ENCODE assay signal across 17 mouse cellular contexts in the genomic region with DNA sequence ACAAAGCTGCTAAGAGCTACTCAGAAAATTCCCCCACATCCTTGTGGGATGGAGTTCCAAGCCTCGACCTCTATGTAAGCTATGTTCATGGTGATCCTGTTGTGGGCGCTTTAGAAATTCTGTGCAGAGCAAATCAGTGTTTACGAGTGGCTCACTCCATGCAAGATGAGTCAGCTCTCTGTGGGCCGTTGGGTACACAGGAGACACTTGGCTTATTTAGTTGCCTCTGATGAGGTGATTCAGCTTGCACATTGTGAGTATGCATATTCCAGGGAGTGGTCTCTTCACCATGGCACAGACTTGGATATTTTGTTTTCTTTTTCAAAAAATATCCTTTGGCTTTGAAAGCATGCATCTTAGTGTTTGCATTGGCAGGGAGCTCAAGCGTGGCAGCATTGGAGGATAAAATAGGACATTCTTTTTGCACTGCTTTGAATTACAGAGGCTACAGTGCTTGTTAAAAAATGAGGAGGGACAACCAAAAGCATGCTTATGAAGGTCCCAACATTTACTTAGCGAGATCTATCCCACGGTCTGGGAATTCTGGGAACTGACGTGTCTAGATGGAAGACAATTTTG.
DNase-seq lines count a peak whose midpoint lies in the region; ATAC-seq lines count a peak whose summit lies in the region.
"Had no signal": no experiment of that assay in that cellular context is flagged by ENCODE, and none has a peak within 500 bp of the region (broad histone marks: within the 10 kb centered on the region; RNA-seq: fewer than 3 reads in every experiment).

No protein-coding gene starts in this region.

- peak; percentile 97 for ATAC-seq in frontal cortex, adult (ENCODE audit: low TSS enrichment)
- ATAC-seq: forebrain, embryonic 15.5 days; midbrain, embryonic 16.5 days had no signal

- no peak for DNase-seq in frontal cortex, postnatal 25 days (ENCODE audit: low spot score in 2 of 2)
- peak; percentile 32 for DNase-seq in layer of hippocampus, adult 9-11 months
- no peak for DNase-seq in layer of hippocampus, adult 9-10 months (ENCODE audit: low spot score)
- DNase-seq in Muller cell, postnatal 12 days (ENCODE audit: inconsistent ontology term), result peak; percentile 81
- DNase-seq in fibroblast of lung, adult 2 months (ENCODE audit: low read depth), result peak; percentile 54
- no peak for DNase-seq in cerebellum, postnatal 25 days
- DNase-seq in lung, postnatal 4 days, result no peak
- DNase-seq: cerebellum, adult 11-12 months; cerebellum, postnatal 10 days; heart, postnatal 36 days; kidney, adult 2 months; kidney, postnatal 14 days; liver; spleen, adult 18-20 months had no signal

Comparison
In these comparisons a context has a peak if more than half of its experiments do, and no peak if none do; other contexts are left out.
1. DNase-seq: peak in layer of hippocampus, adult 9-11 months (single experiment), Muller cell, postnatal 12 days (single experiment) and fibroblast of lung, adult 2 months (single experiment); none in frontal cortex, postnatal 25 days (0 of 2), layer of hippocampus, adult 9-10 months (single experiment), cerebellum, postnatal 25 days (0 of 2) and lung, postnatal 4 days (0 of 2).